Mouse (Mus musculus): ENCODE measurements at regions not wholly inside any gene's neighbourhood (a gene's known extent, or its start where the extent isn't known, plus 50 kb on each side); places are given as distances from the start of the nearest gene placed in this dataset.

DNA sequence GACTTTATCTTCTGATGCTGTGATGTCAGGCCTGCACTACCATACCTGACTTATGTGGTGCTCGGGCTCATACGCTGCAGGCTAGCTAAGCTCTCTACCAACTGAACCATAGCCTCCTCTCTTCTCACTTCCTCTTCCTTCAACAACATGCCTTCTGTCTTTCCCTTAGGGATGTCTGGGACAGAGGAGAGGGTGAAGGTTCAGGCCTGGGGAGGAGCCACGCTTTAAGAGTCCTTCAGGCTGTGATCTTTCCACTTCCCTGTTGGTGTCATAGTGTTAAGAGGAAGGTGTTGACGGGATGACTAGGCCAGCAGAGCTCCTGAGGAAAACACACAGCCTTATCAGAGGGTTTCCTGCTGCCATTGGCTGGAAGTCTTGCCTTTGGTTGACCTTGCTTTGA is 188.8 kb upstream of the Jade1 start:
- Histone ChIP-seq H3K9me3 (replicated peaks; ENCODE audit: low read length) (no peaks in the 10 kb centered on the region), H3K27me3 (replicated peaks) (no peaks in the 10 kb centered on the region), H3K79me2 (replicated peaks; ENCODE audit: control insufficient read depth, extremely low read depth, insufficient read depth, poor library complexity, severe bottlenecking) (no peaks in the 10 kb centered on the region), H3K4me2 (ENCODE audit: insufficient read depth, low read depth, poor library complexity, severe bottlenecking) (no peak overlapping the region), H3K4me1 (ENCODE audit: control insufficient read depth in 1 of 2, insufficient read depth in 2 of 2) (peaks cover 10 to 28% of the 10 kb centered on the region in 2 experiments; a peak in 3 of 4 replicates), H3K36me3 (replicated peaks in 1 of 2; ENCODE audit: control insufficient read depth in 1 of 2, insufficient read depth in 1 of 2, low read length in 1 of 2) (no peaks in the 10 kb centered on the region), H3K4me3 (replicated peaks in 1 of 3; ENCODE audit: low read depth in 2 of 3, low read length in 2 of 3, poor library complexity in 1 of 3) (no peak overlapping the region), H3K27ac (ENCODE audit: insufficient read depth, low read depth) (no peak overlapping the region), H3K9ac (ENCODE audit: insufficient read depth, low read depth) (no peak overlapping the region)
- dilution Hi-C loops (cut with MboI; ENCODE audit: extremely low pct_ligation_motif_present, extremely low pct_unique_long_range_greater_than_20kb, low sequenced_read_pairs) (no loop called here), in situ Hi-C loops (cut with MboI; ENCODE audit: low pct_ligation_motif_present, low pct_unique_long_range_greater_than_20kb, low sequenced_read_pairs) (loop anchor here (25.0 kb wide), 1 partner anchor 196 kb away; the partner anchor contains the start of gene Jade1)
- TF ChIP-seq RCOR1 (conservative IDR thresholded peaks at IDR 0.05; ENCODE audit: low read depth, low read length) (no peak), POLR2A (IDR thresholded peaks at IDR 0.05; ENCODE audit: low read depth, low read length) (no peak), BHLHE40 (IDR thresholded peaks at IDR 0.05; ENCODE audit: low read depth, low read length) (0 out of 2 replicates have a peak, but pooled peaks have one; percentile 4), SMC3 (IDR thresholded peaks at IDR 0.05; ENCODE audit: low read depth, low read length) (no peak), EP300 (IDR thresholded peaks at IDR 0.05; ENCODE audit: low read length) (peak; percentile 60), IRF4 (IDR thresholded peaks at IDR 0.05; ENCODE audit: low read depth, low read length) (peak; percentile 80)
- DNase-seq (ENCODE audit: extremely low read depth), result peak; percentile 67

DNA sequence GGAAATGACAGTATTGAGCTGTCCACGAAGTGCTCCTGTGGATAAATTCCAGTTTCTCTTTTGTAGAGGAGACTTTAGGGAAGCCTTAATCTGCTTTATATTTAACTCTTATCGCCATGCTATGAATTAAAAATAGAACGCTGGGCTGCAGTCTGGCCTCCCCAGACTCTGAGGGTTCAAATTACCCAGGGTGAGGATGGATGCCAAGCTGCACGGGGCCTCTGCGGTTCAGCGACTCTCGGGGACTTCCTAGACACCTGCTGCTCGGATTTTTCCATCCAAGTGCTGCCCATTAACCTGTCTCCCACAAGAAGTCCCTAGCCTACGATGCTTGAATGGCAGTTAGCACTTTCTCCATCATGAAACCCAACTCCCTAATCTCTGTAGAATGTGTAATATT is 189.3 kb upstream of the Jade1 start:
- Histone ChIP-seq H3K79me2 (replicated peaks; ENCODE audit: control insufficient read depth, extremely low read depth, insufficient read depth, poor library complexity, severe bottlenecking) (no peaks in the 10 kb centered on the region), H3K9me3 (replicated peaks; ENCODE audit: low read length) (no peaks in the 10 kb centered on the region), H3K36me3 (replicated peaks in 1 of 2; ENCODE audit: control insufficient read depth in 1 of 2, insufficient read depth in 1 of 2, low read length in 1 of 2) (no peaks in the 10 kb centered on the region), H3K4me1 (ENCODE audit: control insufficient read depth in 1 of 2, insufficient read depth in 2 of 2) (peaks cover 10 to 28% of the 10 kb centered on the region in 2 experiments; a peak in 3 of 4 replicates), H3K4me2 (ENCODE audit: insufficient read depth, low read depth, poor library complexity, severe bottlenecking) (peak overlapping the region; percentile 37; the same call in 1 of the 2 replicates), H3K4me3 (replicated peaks in 1 of 3; ENCODE audit: low read depth in 2 of 3, low read length in 2 of 3, poor library complexity in 1 of 3) (no peak overlapping the region), H3K27me3 (replicated peaks) (no peaks in the 10 kb centered on the region), H3K9ac (ENCODE audit: insufficient read depth, low read depth) (no peak overlapping the region), H3K27ac (ENCODE audit: insufficient read depth, low read depth) (no peak overlapping the region)
- no peak for TF ChIP-seq USF1 (IDR thresholded peaks at IDR 0.05; ENCODE audit: low read depth, low read length)
- 0 out of 2 replicates have a peak, but pooled peaks have one; percentile 10 for TF ChIP-seq ETS1 (conservative IDR thresholded peaks at IDR 0.05; ENCODE audit: low read depth, low read length)
- 0 out of 2 replicates have a peak, but pooled peaks have one; percentile 37 for TF ChIP-seq RCOR1 (conservative IDR thresholded peaks at IDR 0.05; ENCODE audit: low read depth, low read length)
- peak; percentile 9; the same call in 1 of the 2 replicates for TF ChIP-seq MAX (IDR thresholded peaks at IDR 0.05; ENCODE audit: low read length)
- TF ChIP-seq NRF1 (IDR thresholded peaks at IDR 0.05; ENCODE audit: low read depth, low read length), result no peak
- TF ChIP-seq BHLHE40 (IDR thresholded peaks at IDR 0.05; ENCODE audit: low read depth, low read length), result peak; percentile 60
- TF ChIP-seq MEF2A (IDR thresholded peaks at IDR 0.05; ENCODE audit: borderline replicate concordance, low read depth, low read length), result peak; percentile 39; the same call in 1 of the 2 replicates
- TF ChIP-seq POLR2AphosphoS2 (IDR thresholded peaks at IDR 0.05; ENCODE audit: low read depth, low read length), result no peak
- dilution Hi-C loops (cut with MboI; ENCODE audit: extremely low pct_ligation_motif_present, extremely low pct_unique_long_range_greater_than_20kb, low sequenced_read_pairs) (no loop called here), in situ Hi-C loops (cut with MboI; ENCODE audit: low pct_ligation_motif_present, low pct_unique_long_range_greater_than_20kb, low sequenced_read_pairs) (loop anchor here (25.0 kb wide), 1 partner anchor 196 kb away; the partner anchor contains the start of gene Jade1)
- DNase-seq (ENCODE audit: extremely low read depth), result peak; percentile 47

All from CH12.LX (cell line).